Mouse (Mus musculus): Measurements from ENCODE around the gene Sptan1. TPM values are rescaled to one million over a fixed set of nuclear protein-coding genes. Genes with fewer than 3 reads are reported as not detected.
A peak's percentile ranks its signal among the peaks of the same experiment; 100 is the strongest.

The Sptan1 gene
- polyA plus RNA-seq, 1 experiment from 2014 or later: 381 TPM

DNA sequence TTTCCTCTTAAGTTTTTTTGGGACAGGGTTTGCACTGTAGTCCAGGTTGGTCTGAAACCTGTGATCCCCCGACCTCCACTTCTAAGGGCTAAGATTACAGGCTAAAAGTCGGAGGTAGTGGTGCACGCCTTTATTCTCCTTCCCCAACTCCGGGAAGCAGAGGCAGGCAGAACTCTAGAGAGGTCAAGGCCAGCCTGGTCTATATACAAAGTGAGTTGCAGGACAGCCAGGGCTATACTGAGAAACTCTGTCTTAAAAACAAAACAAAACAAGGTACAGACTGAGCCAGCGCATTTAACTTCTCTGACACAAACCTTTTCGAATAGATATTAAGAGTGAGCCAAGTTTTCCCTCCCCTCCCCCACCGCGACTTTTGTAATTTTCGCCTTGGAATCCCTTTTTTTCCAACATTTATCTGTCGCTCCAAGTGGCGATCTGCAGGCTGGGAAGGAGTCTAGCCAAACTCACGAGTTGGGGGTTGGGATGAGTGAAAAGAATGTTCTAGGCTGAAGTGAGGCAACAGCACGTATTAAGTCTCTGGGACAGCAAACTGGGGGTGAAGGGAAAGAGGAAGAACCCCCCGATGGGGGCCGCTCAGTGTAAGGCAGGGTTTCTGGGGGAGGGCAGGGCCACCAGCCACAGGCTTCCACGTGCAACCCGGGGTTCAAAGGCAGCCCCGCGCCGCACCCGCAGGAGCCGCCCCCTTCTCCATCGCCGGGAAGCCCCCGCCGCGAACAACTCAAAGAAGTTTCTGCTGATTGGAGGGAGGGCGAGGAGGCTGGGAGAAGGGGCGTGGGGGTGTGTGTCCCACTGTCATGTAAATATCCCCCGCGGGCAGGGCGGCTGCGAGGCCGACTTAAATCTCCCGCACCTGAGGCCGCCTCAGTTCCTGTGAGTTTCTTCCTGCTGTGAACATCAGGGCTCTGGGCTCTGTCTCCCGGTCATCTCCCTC lies 96.1 kb downstream of the Sptan1 start:
- H3K4me2 ChIP-seq (ENCODE audit: low read depth, low read length): peak overlapping the region; percentile 91
- peak overlapping the region; percentile 34; the same call in 1 of the 2 replicates for H3K27ac ChIP-seq (ENCODE audit: low read depth, low read length)
- H3K4me3 ChIP-seq (ENCODE audit: low read depth, low read length): peak overlapping the region; percentile 44
- peaks cover 11% of the 10 kb centered on the region; the same call in 1 of the 2 replicates for H3K4me1 ChIP-seq (ENCODE audit: control insufficient read depth, insufficient read depth, low read length)
- WGBS: 9% methylated on average over 37 of the region's 37 CpGs
- H3K36me3 ChIP-seq (ENCODE audit: control insufficient read depth, insufficient read depth, low read length): no peaks in the 10 kb centered on the region
- no peak for ATAC-seq (ENCODE audit: low read depth)
- H3K27me3 ChIP-seq (ENCODE audit: control insufficient read depth, insufficient read depth, low read length): no peaks in the 10 kb centered on the region
- no peaks in the 10 kb centered on the region for H3K9me3 ChIP-seq (ENCODE audit: control insufficient read depth, low read length)
- peak overlapping the region; percentile 50 for H3K9ac ChIP-seq (replicated peaks; ENCODE audit: low read depth, low read length)

GRCm38 (mm10) chr2:30062249-30063093 lies 97.1 kb downstream of the Sptan1 start:
- peak overlapping the region; percentile 91 for H3K4me2 ChIP-seq (ENCODE audit: low read depth, low read length)
- H3K27me3 ChIP-seq (ENCODE audit: control insufficient read depth, insufficient read depth, low read length): no peaks in the 10 kb centered on the region
- H3K4me3 ChIP-seq (ENCODE audit: low read depth, low read length): peak overlapping the region; percentile 44
- H3K9ac ChIP-seq (replicated peaks; ENCODE audit: low read depth, low read length): peak overlapping the region; percentile 50
- 0% methylated on average over 40 of the region's 40 CpGs for WGBS
- no peaks in the 10 kb centered on the region for H3K9me3 ChIP-seq (ENCODE audit: control insufficient read depth, low read length)
- H3K4me1 ChIP-seq (ENCODE audit: control insufficient read depth, insufficient read depth, low read length): peaks cover 11% of the 10 kb centered on the region; the same call in 1 of the 2 replicates
- H3K36me3 ChIP-seq (ENCODE audit: control insufficient read depth, insufficient read depth, low read length): no peaks in the 10 kb centered on the region
- H3K27ac ChIP-seq (ENCODE audit: low read depth, low read length): peak overlapping the region; percentile 59
- ATAC-seq (ENCODE audit: low read depth): 0 out of 2 replicates have a peak, but pooled peaks have one; percentile 26

- Histone ChIP-seq H3K9ac (replicated peaks; ENCODE audit: low read depth, low read length) (no peak overlapping the region), H3K27ac (ENCODE audit: low read depth, low read length) (no peak overlapping the region), H3K9me3 (ENCODE audit: control insufficient read depth, low read length) (no peaks in the 10 kb centered on the region), H3K4me2 (ENCODE audit: low read depth, low read length) (peak overlapping the region; percentile 91), H3K4me3 (ENCODE audit: low read depth, low read length) (peak overlapping the region; percentile 44), H3K4me1 (ENCODE audit: control insufficient read depth, insufficient read depth, low read length) (peaks cover 16% of the 10 kb centered on the region; the same call in 1 of the 2 replicates), H3K36me3 (ENCODE audit: control insufficient read depth, insufficient read depth, low read length) (0 out of 2 replicates have a peak, but pooled peaks cover 1% of the 10 kb centered on the region), H3K27me3 (ENCODE audit: control insufficient read depth, insufficient read depth, low read length) (no peaks in the 10 kb centered on the region)
- 6% methylated on average over 8 of the region's 8 CpGs for WGBS
- ATAC-seq (ENCODE audit: low read depth): no peak
Observed at GRCm38 (mm10) chr2:30063235-30063634, 97.9 kb downstream of the Sptan1 start.

GRCm38 (mm10) chr2:30063791-30064190 lies 98.4 kb downstream of the Sptan1 start:
- H3K9ac ChIP-seq (replicated peaks; ENCODE audit: low read depth, low read length): no peak overlapping the region
- peak overlapping the region; percentile 91; the same call in 1 of the 2 replicates for H3K4me2 ChIP-seq (ENCODE audit: low read depth, low read length)
- H3K4me3 ChIP-seq (ENCODE audit: low read depth, low read length): no peak overlapping the region; the same call in 1 of the 2 replicates
- no peaks in the 10 kb centered on the region for H3K9me3 ChIP-seq (ENCODE audit: control insufficient read depth, low read length)
- peaks cover 18% of the 10 kb centered on the region; the same call in 1 of the 2 replicates for H3K4me1 ChIP-seq (ENCODE audit: control insufficient read depth, insufficient read depth, low read length)
- H3K27ac ChIP-seq (ENCODE audit: low read depth, low read length): no peak overlapping the region
- H3K36me3 ChIP-seq (ENCODE audit: control insufficient read depth, insufficient read depth, low read length): peaks cover 6% of the 10 kb centered on the region; the same call in 1 of the 2 replicates
- no peaks in the 10 kb centered on the region for H3K27me3 ChIP-seq (ENCODE audit: control insufficient read depth, insufficient read depth, low read length)
- no peak for ATAC-seq (ENCODE audit: low read depth)
- whole genome bisulfite sequencing: 10% methylated on average over 3 of the region's 3 CpGs

DNA sequence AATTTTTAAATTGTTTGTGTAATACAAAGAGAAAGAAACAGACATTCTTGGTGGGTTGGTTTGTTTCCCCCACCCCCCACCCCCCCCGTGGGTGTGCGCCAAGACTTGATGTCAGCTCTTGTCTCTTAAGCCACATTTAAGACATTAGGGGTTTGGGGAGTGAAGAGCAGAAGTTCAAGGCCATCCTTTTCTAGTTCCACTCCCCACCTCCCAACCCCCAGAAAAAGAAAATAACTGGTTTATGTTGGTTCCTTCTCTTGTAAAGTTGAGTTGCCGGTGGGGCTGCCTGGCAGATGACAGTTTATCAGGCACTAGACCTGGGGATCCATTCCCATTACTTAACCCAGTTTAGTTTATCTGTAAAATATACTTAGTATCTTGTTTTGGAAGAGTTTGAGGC lies 98.9 kb downstream of the Sptan1 start:
- 31% methylated on average over 3 of the region's 3 CpGs for WGBS
- Histone ChIP-seq H3K36me3 (ENCODE audit: control insufficient read depth, insufficient read depth, low read length) (peaks cover 9% of the 10 kb centered on the region; the same call in 1 of the 2 replicates), H3K9ac (replicated peaks; ENCODE audit: low read depth, low read length) (no peak overlapping the region), H3K4me3 (ENCODE audit: low read depth, low read length) (no peak overlapping the region), H3K4me2 (ENCODE audit: low read depth, low read length) (no peak overlapping the region), H3K4me1 (ENCODE audit: control insufficient read depth, insufficient read depth, low read length) (peaks cover 18% of the 10 kb centered on the region; the same call in 1 of the 2 replicates), H3K27ac (ENCODE audit: low read depth, low read length) (no peak overlapping the region), H3K9me3 (ENCODE audit: control insufficient read depth, low read length) (no peaks in the 10 kb centered on the region), H3K27me3 (ENCODE audit: control insufficient read depth, insufficient read depth, low read length) (no peaks in the 10 kb centered on the region)
- no peak for ATAC-seq (ENCODE audit: low read depth)

DNA sequence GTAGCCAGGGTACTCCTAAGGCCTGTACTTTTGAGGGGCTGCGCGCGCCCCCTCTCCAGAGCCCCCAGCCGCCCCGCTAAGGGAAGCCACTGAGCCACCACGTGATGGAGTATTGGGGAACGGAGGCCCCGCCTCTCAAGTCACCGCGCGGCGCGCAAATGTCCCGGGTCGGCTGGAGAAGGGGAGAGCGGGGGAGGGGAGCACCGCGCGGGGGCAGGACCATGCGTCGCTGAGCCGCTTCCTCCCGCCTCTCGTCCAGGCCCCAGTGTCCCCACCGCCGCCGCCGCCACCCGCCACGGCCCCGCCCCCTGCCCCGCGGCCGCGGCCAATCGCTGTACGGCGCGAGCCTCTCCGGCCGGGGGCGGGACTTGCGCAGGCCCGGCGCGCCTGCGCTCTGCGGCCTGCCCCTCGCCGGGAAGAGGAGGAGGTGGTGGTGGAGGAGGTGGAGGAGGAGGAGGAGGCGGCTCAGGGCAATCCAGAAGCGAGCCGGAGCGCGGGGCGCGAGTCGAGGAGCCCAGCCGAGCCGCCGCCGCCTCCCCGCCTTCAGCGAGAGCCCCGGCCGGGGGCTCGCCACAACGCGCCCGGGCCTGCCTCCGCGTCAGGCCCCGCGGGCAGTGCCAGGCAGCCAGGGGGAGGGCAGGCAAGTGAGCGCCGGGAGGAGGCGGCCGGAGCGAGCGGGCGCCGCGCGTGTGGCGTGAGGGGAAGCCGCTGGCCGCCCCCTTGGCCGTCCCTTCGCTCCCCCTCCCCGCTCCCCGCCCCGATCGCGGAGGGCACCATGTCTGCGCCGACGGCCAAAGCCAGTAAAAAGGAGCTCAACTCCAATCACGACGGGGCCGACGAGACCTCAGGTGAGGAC lies 100.9 kb downstream of the Sptan1 start:
- H3K27me3 ChIP-seq (ENCODE audit: control insufficient read depth, insufficient read depth, low read length): no peaks in the 10 kb centered on the region
- peaks cover 22% of the 10 kb centered on the region for H3K36me3 ChIP-seq (ENCODE audit: control insufficient read depth, insufficient read depth, low read length)
- H3K4me1 ChIP-seq (ENCODE audit: control insufficient read depth, insufficient read depth, low read length): peaks cover 18% of the 10 kb centered on the region; the same call in 1 of the 2 replicates
- peak; percentile 94 for ATAC-seq (ENCODE audit: low read depth)
- H3K27ac ChIP-seq (ENCODE audit: low read depth, low read length): peak overlapping the region; percentile 99
- peak overlapping the region; percentile 97 for H3K9ac ChIP-seq (replicated peaks; ENCODE audit: low read depth, low read length)
- peak overlapping the region; percentile 100 for H3K4me3 ChIP-seq (ENCODE audit: low read depth, low read length)
- H3K9me3 ChIP-seq (ENCODE audit: control insufficient read depth, low read length): no peaks in the 10 kb centered on the region
- 0% methylated on average over 22 of the region's 101 CpGs for WGBS
- H3K4me2 ChIP-seq (ENCODE audit: low read depth, low read length): peak overlapping the region; percentile 53

DNA sequence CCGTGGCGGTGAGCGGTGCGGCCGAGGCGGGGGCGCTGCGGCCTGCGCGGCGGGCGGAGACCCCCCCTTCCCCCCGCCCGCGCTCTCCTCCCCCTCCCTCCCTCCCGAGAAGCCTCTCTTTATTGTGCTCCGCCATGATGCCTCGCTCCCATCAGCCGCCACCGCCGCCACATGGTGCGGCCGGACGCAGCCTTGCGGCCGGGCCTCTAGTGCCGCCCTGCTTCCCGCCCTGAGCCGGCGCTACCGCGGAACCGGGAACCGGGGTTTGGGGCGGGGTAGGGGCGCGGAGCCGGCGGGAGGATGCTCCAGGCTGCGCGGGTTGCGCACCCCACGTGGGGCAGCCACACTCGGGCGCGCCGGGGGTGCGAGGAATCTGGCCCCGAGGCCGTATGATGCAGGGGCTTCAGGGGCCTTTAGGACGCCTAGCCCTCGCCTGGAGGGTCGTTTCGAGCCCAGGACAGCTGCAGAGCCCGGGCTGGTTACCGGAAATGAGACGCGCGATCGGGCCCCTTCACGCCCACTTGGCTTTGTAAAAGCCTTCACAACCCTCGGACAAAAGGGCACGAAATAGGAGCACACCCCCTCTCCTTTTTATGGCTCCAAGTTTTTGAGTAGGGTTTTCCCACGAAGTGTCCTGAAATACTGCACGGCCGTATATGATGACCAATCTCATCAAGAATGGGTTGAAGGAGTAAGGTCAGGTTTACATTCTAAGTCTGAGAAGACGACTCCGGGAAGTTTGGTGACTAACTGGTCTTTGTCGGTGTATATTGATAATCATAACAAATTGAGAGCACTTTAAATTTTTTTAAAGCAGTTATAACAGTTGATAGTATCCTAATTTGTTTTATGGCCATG lies 101.9 kb downstream of the Sptan1 start:
- peak overlapping the region; percentile 99 for H3K27ac ChIP-seq (ENCODE audit: low read depth, low read length)
- H3K4me3 ChIP-seq (ENCODE audit: low read depth, low read length): peak overlapping the region; percentile 100
- peak overlapping the region; percentile 79 for H3K4me2 ChIP-seq (ENCODE audit: low read depth, low read length)
- no peaks in the 10 kb centered on the region for H3K27me3 ChIP-seq (ENCODE audit: control insufficient read depth, insufficient read depth, low read length)
- peak overlapping the region; percentile 97 for H3K9ac ChIP-seq (replicated peaks; ENCODE audit: low read depth, low read length)
- under 1% methylated on average over 51 of the region's 69 CpGs for WGBS
- H3K4me1 ChIP-seq (ENCODE audit: control insufficient read depth, insufficient read depth, low read length): peaks cover 14% of the 10 kb centered on the region; the same call in 1 of the 2 replicates
- ATAC-seq (ENCODE audit: low read depth): peak; percentile 38
- no peaks in the 10 kb centered on the region for H3K9me3 ChIP-seq (ENCODE audit: control insufficient read depth, low read length)
- H3K36me3 ChIP-seq (ENCODE audit: control insufficient read depth, insufficient read depth, low read length): peaks cover 22% of the 10 kb centered on the region

Measured in neural tube, embryonic 14.5 days (tissue).